Mouse (Mus musculus) bone marrow, adult 2 months (tissue): ENCODE measurements around the gene 4930404N11Rik. TPM values are rescaled to one million over a fixed set of nuclear protein-coding genes. Genes with fewer than 3 reads are reported as not detected.

ENCODE experiments used
- H3K27ac ChIP-seq: fragments of 200-500 bp; 2 replicates; pipeline ENCODE4 v1.5.1; 2012; ENCODE audit warnings: low read depth, mild to moderate bottlenecking, control low read depth, inconsistent platforms, low read length; ENCODE audit not compliant: control insufficient read depth, poor library complexity, insufficient read depth
- H3K4me1 ChIP-seq: fragments of 200-500 bp; 2 replicates; pipeline ENCODE4 v1.6.1; 2011; ENCODE audit warnings: low read length; ENCODE audit not compliant: control insufficient read depth, insufficient read depth
- H3K4me3 ChIP-seq: fragments of 200-500 bp; replicated peaks from 2 replicates; pipeline ENCODE3; 2011; ENCODE audit warnings: mild to moderate bottlenecking, low read depth, low read length, control low read depth; ENCODE audit not compliant: control insufficient read depth
- CTCF ChIP-seq: fragments of 200-500 bp; IDR thresholded peaks from 2 replicates; pipeline ENCODE4 v1.5.1; 2011; ENCODE audit warnings: low read length, control low read depth; ENCODE audit not compliant: control insufficient read depth, insufficient read depth
- POLR2A ChIP-seq: fragments of 200-500 bp; IDR thresholded peaks from 2 replicates; pipeline ENCODE4 v1.6.1; 2011; ENCODE audit warnings: low read depth, mild to moderate bottlenecking, control low read depth, low read length, borderline replicate concordance; ENCODE audit not compliant: control insufficient read depth
- WGBS: fragments of 180-500 bp; shearing (Covaris S2); methylation state at CpG from one replicate; pipeline ENCODE4 v1.1.7; 2018; 5-methylcytosine and 5-hydroxymethylcytosine counted together
- polyA plus RNA-seq: library from polyadenylated mRNA; stranded (reverse); fragments of >200 nt; gene quantifications from 2 replicates; pipeline ENCODE4 v1.2.4, GENCODE M21; 2011; ENCODE audit warnings: low replicate concordance; ENCODE audit not compliant: missing spikeins, insufficient read depth, insufficient read length

Gene 4930404N11Rik
- polyA plus RNA-seq, 1 experiment, result 12.3 TPM

DNA sequence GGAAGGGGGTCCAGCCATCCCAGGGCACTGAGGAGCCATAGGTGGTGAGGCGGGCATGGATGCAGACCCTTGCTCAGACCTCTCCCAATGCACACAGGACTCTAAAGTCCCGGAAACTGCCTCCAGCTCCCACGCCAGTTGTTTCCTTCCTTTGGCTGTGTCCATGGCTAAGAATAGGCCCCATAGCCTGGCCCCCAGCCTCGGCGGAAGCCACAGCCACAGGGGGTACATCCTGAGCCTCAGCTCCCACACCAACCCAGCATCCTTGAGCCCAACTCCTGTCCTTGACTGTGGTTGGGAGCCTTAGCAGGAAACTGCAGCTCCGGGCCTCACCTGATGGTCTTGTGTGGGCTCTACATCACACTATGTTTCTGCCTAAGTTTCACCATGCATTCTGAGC lies 38.8 kb downstream of the 4930404N11Rik start:
- Histone ChIP-seq H3K27ac (no peak overlapping the region), H3K4me3 (no peak overlapping the region), H3K4me1 (peaks cover 6% of the 10 kb centered on the region; the same call in 1 of the 2 replicates)
- no peak for TF ChIP-seq POLR2A
- no peak for TF ChIP-seq CTCF
- WGBS, result 19% methylated on average over 6 of the region's 6 CpGs

DNA sequence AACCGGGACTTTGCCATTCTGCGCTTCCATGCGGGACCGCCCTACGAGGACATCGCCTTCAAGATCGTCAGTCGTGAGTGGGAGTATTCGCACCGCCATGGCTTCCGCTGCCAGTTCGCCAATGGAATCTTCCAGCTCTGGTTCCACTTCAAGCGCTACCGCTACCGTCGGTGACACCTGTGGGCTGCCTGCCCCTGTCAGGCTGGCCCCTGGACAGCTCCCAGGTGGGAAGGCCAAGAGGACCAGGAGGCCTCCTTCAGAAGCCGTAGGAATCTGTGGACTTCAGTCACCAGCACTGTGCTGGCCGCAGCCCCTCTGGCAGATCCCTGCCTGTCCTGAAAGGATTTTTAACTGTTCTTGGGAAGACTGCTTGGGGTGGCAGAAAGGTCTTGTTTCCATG lies 39.8 kb downstream of the 4930404N11Rik start:
- no peak overlapping the region for H3K27ac ChIP-seq
- TF ChIP-seq CTCF (no peak), POLR2A (no peak)
- H3K4me3 ChIP-seq, result no peak overlapping the region
- WGBS, result 95% methylated on average over 18 of the region's 18 CpGs
- H3K4me1 ChIP-seq, result peaks cover 7% of the 10 kb centered on the region; the same call in 1 of the 2 replicates

DNA sequence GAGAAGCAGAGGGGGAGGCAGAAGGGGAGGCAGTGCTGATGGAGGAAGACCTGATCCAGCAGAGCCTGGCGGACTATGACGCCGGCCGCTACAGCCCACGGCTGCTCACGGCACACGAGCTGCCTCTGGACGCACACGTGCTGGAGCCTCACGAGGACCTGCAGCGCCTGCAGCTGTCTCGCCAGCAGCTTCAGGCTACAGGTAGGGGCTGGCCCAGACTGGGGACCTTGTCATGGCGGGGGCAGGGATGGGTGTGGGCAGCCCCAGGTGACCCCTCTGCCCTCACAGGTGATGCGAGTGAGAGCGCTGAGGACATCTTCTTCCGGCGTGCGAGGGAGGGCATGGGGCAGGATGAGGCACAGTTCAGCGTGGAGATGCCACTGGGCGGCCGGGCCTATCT lies 40.4 kb downstream of the 4930404N11Rik start:
- WGBS, result 96% methylated on average over 21 of the region's 21 CpGs
- H3K4me3 ChIP-seq, result no peak overlapping the region
- no peak for TF ChIP-seq POLR2A
- no peak for TF ChIP-seq CTCF
- peaks cover 7% of the 10 kb centered on the region; the same call in 1 of the 2 replicates for H3K4me1 ChIP-seq
- no peak overlapping the region for H3K27ac ChIP-seq

DNA sequence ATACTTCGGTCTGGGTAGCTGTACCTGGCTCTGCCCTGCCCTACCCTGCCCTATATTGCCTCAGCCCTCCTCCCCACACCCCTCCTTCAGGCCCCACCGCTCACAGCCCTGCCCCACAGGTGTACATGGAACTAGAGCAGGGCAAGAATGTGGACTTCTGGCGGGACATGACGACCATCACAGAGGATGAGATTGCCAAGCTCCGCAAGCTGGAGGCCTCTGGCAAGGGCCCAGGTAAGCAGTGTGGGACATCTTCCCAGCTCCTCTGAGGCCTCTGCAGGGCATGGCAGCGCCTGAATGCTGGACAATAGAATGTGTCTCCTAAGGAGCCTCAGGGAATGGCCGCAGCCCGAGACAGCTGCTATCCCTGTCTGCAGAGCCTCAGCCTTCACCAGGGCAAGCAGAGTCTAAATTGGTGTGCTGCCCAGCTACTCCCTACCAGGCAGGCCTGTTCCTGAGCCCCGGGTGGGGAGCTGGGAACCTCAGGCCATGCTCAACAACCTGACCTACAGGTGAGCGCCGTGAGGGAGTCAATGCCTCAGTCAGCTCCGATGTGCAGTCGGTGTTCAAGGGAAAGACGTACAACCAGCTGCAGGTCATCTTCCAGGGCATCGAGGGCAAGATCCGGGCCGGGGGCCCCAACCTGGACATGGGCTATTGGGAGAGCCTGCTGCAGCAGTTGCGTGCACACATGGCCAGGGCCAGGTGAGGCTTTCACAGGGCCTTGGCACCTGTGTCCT lies 41.7 kb downstream of the 4930404N11Rik start:
- H3K27ac ChIP-seq, result no peak overlapping the region
- 94% methylated on average over 18 of the region's 18 CpGs for WGBS
- H3K4me1 ChIP-seq, result peaks cover 2% of the 10 kb centered on the region; the same call in 1 of the 2 replicates
- TF ChIP-seq CTCF (no peak), POLR2A (no peak)
- no peak overlapping the region for H3K4me3 ChIP-seq

DNA sequence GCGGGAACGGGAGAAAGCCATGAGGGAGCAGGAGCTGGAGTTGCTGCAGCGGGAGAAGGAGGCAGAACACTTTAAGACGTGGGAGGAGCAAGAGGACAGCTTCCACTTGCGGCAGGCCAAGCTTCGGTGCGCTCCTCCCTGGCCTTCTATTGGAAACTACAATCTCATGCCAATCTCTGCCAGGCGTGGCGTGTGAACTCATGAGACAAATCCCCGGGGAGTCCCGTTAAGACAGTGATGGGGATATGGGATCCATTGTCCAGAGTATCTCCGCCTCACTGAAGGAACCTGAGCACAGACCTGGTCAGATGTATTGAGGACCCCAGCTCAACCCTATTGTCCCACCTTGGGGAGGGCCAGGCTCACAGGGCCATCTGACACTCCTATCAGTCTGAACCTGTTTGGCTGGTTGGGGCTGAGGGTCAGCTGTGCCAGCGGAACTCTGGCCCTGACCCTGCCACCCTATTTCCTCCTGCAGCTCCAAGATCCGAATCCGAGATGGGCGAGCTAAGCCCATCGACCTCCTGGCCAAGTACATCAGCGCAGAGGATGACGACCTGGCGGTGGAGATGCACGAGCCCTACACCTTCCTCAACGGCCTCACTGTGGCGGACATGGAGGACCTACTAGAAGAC lies 42.4 kb downstream of the 4930404N11Rik start:
- Histone ChIP-seq H3K4me1 (peaks cover 1% of the 10 kb centered on the region; the same call in 1 of the 2 replicates), H3K4me3 (no peak overlapping the region), H3K27ac (no peak overlapping the region)
- 92% methylated on average over 23 of the region's 23 CpGs for WGBS
- no peak for TF ChIP-seq POLR2A
- TF ChIP-seq CTCF, result no peak

DNA sequence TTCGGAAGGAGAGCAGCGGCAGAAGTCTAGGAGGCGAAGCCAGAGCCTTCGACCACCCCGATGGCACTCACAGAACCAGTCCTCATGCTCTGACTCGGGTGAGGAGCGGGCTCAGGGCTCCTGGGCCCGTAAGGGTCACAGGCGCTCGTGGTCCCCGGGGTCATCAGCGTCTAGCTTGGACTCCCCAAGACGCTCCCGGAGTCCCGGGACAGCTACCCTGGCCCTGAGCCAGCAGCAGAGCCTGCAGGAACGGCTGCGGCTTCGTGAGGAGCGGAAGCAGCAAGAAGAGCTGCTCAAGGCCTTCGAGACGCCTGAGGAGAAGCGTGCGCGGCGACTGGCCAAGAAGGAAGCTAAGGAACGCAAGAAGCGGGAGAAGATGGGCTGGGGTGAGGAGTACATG lies 43.2 kb downstream of the 4930404N11Rik start:
- H3K4me1 ChIP-seq, result peaks cover 1% of the 10 kb centered on the region; the same call in 1 of the 2 replicates
- H3K27ac ChIP-seq, result no peak overlapping the region
- 93% methylated on average over 27 of the region's 27 CpGs for WGBS
- TF ChIP-seq POLR2A, result no peak
- no peak for TF ChIP-seq CTCF
- H3K4me3 ChIP-seq, result peak overlapping the region; percentile 26

DNA sequence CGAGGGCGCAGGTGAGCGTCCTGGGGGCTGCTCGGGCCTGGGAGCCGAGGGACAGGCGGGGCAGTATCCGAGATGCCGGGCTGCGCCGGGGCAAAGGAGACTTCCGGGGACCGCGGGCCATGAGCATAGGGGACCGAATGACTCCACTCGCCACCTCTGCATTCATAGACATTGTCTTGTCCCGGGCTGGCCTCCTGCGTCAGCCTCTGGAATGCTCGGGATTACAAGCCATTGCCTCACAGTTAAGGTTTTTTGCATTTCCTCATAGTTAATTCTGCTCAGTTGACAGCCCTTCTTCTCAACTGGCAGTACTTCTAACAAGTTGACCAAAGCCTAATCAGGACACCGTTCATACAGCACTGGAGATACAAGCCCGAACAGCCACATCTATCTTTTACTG lies 44.2 kb downstream of the 4930404N11Rik start:
- 2% methylated on average over 20 of the region's 20 CpGs for WGBS
- peaks cover 1% of the 10 kb centered on the region; the same call in 1 of the 2 replicates for H3K4me1 ChIP-seq
- TF ChIP-seq POLR2A (no peak), CTCF (no peak)
- H3K27ac ChIP-seq, result peak overlapping the region; percentile 95
- H3K4me3 ChIP-seq, result peak overlapping the region; percentile 82

DNA sequence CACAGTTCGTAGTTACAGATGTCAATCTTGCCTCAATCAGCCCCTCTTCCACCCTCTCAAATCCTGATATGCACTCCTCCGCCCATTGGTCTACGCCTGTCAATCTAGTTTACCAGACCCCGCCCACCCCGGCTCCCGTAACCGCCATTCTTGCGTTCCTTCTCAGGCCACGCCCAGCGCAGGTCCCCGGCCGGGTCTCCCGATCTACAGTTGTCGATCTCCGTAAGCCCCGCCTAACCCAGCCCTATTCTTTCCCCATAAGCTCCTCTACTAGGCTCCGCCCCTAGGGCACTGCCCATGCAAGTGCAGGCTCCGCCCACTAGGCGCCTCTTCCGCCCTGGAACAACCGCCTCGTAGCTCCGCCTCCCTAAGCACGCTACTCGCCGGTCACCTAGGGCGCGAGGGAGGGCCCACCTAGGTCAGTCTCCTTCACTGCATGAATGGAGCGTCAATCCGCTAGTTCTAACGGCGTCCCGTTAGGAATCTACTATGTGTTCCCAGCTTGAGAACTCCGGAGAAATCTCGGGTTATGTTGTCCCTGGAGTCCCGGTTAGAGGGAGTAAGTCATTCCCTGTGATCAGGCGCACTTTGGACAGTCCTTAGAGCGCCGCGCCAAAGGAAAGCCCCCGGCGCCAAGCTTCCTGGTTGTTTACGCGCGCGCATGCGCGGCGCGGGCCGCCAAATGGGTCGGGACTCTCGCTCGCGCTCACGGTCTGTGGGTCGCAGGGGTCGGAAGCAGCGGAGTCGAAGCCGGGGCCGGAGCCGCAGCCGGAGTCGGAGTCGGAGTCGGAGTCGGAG lies 44.9 kb downstream of the 4930404N11Rik start, which contains the start of gene Cactin:
TSS of gene Cactin (plus strand) at position 554 of the 798 bp plus-strand sequence.
- WGBS, result under 1% methylated on average over 68 of the region's 68 CpGs
- TF ChIP-seq POLR2A, result peak; percentile 68
- TF ChIP-seq CTCF, result peak; percentile 13; the same call in 1 of the 2 replicates
- peak within 1 kb of the TSS; percentile 95 for H3K27ac ChIP-seq
- peak within 1 kb of the TSS; percentile 82 for H3K4me3 ChIP-seq
- H3K4me1 ChIP-seq, result peaks cover 1% of the 10 kb centered on the region; the same call in 1 of the 2 replicates
